Mouse (Mus musculus): Measurements from ENCODE around the gene Prdm15.

Gene Prdm15

DNA sequence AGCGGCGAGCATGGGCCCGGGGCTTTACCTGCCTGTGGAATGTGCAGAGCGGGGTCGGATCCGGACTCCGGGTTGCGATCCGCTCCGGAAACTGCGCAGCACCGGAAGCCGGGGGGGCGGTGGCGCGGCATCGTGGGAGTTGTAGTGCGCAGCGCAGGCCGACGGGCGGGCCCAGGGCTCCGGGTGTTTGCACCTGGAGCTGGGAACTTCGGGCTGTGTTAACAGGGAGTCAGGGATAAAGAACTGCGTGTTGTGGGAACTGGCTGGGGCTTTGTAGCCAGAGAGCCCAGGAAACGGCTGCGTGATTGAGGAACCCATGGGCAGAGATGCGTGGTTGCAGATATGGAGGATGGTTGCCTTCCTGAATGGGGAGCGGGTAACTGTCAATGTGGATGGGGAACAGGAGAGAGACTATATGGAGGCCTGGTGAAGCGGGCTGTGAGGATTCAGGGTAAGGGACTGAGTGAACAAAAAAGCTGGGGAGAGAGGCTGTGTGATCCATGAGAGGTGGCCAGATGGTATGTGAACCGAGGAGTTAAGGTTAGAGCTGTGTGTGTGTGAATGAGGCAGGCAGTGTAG, at the start of gene Prdm15:
Prdm15 (minus strand) TSS at position 110 of the 579 bp plus-strand sequence.
- peak; percentile 86 for DNase-seq (ENCODE audit: low read depth)

DNA sequence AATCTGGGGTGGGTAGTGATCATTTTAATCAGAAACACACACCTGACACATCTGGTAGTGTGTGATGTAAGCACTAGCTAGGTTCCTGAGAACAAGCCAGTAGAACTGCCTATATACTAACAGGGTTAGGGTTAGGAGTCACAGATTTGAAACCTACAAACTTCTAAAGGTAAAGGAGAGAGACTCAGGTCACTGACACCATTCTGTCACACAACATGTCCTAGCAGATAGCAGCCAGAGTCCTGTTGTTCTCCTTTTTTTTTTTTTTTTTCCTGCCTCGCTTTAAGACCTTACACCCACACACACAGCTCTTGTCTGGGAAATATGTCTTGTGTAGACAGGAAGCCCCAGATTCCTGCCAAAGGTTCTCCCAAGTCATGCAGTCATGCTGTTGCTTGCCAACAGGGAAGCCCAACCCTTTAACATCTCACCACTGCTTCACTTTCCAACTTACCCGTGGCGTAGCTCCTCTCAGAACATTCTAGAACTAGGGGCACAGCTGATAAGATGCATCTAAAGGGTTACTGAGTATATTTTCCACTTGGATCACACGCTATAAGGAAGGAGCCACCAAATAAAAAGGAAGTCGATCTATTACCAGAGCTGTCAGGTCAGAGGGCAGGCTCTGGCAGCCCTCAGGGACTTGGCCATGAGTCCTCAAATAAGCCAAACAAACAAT, 45.8 kb upstream of the Prdm15 start:
- DNase-seq (ENCODE audit: low read depth): no peak

DNA sequence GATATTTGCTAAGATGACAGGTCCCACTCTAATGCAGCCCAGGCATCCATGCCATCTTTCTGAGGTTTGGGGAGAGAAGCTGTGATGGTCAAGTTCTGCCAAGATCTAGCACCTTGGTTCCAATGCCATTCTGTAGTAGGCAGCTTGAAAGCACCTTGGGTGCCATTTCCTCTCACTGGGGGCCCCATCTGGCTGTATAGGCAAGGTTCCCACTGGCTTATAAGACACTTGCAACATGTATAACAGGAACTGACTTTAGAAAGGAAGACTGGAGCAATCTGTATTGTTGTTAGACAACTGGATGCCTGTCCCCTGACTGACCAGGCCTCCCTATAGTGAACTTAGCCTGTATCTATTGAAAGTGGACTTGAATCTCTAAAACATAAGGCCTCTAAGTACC, 36.1 kb upstream of the Prdm15 start:
- no peak for DNase-seq (ENCODE audit: low read depth)

DNA sequence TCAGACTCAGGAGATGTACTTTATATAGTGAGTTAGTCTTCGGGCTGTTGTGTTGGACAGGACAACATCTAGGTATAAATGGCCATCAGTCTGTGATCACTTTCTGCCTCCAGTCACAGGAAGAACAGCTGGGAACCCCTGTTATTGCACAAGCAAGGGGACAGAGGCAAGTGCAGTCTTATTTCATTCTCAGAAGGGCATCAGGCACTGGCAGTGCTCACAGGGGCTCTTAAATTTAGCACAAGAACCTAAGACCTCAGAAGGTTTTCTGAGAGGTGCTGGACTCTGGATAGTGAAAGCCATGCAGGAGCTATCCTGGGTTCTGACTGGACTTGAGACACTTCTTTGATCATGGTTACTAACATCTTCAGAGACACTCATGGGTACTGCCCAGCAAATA, 32.0 kb upstream of the Prdm15 start:
- DNase-seq (ENCODE audit: low read depth): no peak

DNA sequence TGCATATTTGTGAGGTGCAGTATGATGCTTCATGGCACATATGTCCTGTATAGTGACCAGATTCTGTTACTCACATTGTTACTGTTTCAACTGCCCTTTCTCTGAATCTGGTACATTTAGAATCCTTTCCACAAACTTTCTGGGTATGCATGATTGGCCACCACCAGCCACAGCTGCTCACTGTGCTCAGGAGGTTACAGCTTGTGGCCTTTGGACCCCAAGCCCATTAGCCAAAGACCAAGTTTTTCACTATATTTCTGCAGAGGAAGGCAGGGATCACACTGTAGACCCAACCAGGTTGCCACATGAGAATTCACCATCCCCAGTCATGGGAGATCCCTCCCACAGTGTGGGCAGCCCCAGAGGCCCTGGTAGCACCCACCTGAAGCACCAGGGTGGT, 31.2 kb upstream of the Prdm15 start:
- DNase-seq (ENCODE audit: low read depth): no peak

DNA sequence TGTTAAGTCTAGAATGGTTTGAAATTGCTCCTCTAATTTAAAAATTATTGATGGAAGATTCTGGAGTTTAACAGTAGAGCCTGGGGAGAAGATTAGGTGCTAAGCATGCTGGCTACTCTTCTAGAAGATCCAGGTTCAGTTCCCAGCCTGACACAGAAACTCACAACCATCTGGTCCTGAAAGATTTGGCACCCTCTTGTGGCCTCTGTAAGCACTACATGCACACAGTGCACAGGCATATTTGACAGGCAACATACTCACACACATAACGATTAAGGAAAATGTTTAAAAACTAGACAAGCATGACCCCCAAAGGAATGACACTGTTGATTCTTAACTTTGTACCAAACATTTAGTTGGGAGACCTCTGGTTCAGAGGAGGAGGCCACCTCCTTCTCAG, 27.5 kb upstream of the Prdm15 start:
- peak; percentile 63 for DNase-seq (ENCODE audit: low read depth)

DNA sequence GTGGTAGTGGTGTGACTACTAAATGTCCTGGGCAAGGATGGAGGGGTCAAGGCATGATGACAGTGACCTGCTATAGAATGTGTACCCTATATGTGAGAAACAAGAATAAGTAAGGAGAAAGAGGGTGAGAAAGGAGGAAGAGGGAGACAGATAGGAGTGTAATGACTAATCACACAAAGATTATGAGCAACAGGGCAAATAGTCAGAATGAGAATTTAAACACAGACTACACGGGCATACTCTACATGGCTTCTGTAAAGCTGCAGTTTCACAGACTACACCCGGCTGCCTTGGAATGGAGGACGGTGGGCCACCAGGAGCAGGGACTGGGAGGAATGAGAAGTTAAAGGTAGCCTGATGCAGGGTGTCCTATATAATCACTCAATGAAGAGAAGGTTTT, 25.9 kb upstream of the Prdm15 start:
- DNase-seq (ENCODE audit: low read depth): no peak

DNA sequence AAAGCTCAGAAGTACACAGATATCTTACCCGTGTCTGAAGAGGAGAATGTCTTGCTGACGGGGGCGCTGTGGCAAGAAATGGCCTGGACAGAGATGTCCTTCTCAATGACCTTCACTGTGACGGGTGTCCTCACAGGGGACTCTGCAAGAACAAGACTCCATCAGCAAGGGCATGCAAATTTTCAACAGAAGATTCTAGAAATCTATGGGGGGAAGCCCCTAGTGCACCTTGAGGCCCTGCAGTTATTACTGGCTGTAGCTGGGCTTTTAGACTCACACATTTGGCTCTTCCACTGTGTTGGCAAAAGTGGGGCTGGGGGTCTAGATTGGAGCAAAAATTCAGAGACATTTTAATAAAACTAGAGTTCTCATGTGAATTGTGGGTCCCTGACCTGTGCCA, 23.5 kb upstream of the Prdm15 start:
- DNase-seq (ENCODE audit: low read depth): no peak

DNA sequence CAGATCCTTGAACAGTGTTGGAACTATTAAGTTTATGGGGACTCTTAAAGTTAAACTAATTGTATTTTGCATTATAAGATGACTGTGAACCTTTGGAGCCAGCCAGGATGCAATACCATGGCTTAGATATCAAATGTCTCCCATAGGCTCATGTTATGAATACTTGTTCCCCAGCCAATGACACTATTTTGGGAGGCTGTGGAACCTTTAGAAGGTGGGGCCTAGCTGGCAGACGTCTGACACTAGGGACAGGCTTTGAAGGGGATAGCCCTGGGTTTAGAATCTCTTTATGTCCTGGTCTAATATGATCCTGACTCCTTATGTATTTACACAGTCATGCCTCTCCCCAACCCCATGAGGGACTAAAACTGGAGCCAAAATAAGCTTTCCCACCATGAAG, 22.7 kb upstream of the Prdm15 start:
- no peak for DNase-seq (ENCODE audit: low read depth)

DNA sequence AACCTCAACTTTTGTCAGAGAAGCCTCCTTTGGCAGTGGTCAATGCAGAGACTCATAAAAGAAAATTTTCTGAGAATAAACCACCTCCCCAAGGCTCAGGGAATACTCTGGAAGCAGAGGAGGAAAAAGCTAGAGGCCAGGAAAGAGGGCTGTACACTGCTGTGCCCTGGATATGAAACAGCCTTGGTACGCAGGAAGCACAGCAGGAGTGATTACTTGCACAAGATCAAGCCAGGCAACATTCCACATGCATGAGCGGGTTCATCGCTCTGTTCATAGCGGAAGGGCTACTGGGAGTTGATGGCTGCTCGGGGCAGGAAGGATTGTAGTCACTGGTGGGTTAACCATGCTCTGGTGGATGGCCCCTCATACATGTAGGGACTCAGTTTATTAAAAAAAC, 21.0 kb upstream of the Prdm15 start:
- no peak for DNase-seq (ENCODE audit: low read depth)

DNA sequence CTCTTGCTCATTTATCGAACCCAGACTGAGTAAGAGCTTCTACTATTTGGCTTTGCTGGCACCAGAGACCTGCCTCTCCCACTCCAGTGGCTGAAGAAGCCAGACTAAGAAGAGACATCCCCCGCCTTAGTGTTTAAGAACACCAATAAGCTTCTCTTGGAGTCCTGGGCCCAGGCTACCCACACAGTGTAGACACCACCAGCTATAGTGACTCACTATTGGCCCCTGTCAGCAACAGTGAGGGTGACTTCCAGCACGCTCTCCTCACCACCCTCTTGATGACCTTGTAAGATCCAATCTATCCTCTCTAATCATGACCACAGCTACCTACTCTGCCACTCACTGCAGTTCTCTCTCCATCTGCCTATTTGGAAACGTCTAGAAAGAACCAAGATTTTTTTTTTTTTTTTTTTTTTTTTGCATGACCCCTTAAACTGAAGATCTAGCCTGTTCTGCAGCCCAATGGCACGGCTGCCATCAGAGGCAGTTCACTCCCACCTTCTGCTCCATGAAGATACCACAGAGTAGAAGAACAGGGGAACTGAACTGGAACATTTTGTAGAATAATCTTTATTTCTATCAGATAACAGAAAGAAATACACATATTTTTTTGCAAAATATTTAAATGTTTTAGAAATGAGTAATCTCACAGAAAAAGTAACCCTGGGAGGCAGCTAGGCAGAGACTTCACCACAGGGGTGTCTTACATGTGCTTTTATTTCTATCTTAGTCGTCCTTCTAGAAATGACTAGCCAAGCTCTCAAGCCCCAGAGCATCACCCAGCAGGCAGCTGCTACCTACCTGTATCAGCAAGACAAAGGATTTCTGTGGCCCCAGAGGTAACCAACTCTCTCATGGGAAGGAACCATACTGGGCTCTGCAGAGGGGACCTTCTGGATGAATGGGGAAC, 17.8 kb upstream of the Prdm15 start:
- DNase-seq (ENCODE audit: low read depth): no peak

DNA sequence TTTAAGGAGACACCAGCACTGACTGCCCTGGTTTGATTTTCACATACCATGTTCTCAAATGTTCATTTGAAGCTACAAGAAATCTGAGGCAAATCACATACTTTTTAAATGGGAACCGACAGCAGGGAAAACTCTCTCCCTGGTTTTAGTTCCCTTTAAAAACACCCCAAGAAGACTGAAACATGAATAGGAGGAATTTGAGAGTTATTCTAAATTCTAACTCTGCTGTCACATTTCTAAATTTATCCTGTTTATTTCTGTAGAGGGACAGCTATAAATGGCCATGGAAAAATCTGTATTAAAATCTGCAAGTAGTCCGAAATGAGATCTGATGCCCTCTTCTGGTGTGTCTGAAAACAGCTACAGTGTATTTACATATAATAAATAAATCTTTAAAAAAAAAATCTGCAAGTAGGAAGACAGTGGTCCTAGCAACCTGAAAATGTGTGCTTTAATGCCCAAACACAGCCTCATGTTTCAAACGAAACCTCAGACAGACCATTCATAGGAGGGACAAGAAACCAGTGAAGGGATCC, 12.3 kb upstream of the Prdm15 start:
- DNase-seq (ENCODE audit: low read depth): no peak

DNA sequence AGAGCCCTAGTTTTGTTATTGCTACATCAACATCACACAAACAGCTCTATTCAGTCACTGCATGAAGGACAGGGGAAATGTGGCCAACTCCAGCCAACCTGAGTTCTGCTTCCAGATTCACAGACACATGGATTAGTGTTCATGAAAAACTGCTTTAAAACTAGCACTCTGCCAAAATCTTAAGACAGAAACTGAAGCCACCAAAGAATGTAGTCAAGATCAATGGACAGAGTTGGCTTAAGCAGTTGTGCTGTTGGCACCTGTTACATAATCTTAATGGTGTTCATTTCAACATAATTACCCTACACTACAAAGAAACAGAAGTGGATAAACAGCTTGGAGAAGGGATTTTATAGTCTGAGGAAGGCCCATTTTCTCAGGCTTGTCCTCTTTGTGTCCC, 4.4 kb upstream of the Prdm15 start:
- DNase-seq (ENCODE audit: low read depth): no peak

DNA sequence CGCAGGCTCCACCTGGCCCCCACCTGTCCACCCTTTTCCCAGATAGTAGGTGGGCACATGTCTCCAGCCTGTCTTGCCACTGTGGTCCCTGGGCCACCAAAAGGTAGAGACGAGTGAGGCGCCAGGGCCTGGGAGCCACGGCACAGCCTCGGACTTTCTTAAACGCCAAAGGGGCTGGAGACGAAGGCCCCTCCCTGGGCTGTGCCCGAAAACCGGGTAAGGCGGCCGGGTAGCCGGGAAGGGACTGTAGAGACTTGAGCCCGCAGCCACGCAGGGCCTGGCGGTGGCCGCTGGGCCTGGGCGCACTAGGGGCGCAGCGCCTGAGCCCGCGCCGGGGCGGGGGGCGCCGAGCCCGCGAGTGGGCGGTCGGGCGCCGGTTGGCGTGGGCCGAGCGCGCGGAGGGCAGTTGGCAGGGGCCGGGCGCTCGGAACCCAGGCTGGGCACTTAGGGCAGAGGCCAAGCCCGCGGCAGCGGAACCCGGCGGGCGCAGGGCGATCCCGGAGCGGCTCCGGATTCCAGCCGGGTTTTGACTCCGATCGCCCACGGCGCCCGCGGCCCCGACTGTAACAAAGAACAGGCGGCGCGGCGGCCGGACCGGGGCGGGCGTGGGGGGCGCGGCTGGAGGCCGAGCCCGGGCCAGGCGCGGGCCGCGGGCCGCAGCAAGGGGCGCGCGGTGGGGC, 449 bp downstream of the Prdm15 start:
- DNase-seq (ENCODE audit: low read depth): peak; percentile 86

DNA sequence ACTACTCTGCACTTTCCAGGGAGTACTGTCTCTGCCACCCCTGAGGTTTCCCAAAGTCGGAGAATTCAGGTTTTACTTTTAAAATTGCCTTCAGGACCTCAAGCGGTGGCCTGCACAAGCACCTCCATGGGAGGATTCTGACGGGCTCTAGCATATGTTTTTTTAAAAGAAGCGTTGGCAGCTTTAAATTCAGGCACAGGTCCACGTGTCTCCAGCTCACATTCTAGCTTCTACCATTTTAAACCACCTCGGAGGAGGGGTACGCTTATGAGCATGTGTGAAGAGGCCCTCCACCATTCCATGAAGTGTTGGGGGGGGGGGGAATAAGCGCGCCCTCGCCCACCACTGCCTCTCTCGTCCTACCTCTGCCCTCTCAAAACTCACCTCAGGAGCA, 986 bp downstream of the Prdm15 start:
- no peak for DNase-seq (ENCODE audit: low read depth)

DNA sequence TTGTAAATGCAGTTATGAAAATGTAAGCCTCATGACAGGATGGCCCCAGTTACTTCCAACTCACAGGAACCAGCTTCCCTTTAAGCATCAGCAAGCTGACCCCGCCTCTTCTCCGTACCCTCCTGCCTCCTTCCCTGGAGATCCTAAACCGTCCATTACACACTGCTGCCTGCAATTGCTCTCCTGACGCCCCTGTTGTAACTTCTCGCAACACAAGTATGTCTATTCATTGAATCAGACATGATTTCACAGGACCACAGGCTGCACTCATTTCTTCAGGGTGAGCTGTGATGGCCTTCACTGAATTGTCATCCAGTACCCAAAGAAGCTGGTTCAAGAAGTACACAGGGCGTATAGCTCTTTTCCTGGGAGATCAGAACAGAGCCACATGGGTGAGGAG, 2.8 kb downstream of the Prdm15 start:
- DNase-seq (ENCODE audit: low read depth): no peak

DNA sequence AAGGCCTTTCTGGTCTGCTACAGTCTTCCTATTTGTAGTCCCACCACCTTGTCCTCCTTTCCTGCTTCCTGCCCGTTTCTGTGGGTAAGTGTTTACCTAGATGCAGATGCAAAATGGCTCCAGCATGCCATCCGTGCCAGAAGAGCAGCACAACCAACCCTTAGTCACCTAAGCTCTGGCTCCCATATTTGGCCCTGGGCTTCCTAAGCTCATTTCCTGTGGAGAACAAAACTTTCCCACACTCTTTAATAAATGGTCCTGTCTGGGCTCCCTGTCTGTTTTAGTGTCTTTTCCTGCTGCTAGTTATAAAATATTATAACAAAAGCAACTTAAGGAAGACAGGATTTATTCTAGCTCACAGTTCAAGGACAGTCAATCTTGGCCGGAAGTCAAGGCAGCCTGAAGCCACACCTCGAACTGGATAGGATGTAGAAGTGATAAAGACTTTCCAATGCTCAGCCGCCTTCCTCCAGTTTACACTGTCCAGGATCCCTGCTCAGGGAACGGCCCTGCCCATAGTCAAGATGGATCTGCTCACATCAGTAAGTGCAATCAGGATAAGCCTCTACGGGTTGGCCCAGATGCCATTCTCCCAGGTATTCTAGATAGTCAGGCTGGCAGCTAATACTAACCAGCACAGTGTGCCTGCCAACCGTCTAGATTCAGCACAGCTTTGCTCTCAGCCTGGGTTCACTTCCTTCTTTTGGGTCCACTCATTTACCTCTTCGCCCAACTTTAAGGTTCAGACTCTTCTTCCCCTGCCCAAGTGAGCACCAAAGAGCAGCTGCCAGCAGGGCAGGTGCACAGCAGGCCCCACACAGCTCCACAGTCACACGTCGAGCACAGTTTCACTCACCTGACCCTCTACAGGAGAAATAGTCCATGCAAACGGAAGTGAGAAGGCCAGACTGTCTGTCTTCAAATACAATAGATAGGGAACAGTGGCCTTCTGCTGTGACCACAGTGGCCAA, 6.4 kb downstream of the Prdm15 start:
- no peak for DNase-seq (ENCODE audit: low read depth)

DNA sequence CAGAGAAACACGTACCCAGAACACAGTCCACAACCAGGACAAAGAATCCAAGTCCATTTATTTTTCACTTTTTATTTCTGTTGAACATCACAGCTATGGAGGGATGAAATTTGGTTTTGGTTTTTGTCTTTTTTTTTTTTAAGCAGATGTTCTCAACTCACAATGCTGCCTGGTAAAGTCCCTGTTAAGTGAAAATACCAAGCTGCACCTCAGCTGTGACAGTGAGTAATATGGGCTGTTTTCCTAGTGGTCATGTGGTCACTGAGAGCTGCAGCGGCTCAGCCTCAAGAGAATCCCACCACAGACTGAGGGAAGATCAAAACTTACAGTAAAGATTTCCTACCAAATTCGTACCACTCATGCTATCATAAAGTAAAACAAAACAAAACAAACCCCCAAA, 19.5 kb downstream of the Prdm15 start:
- no peak for DNase-seq (ENCODE audit: low read depth)

DNA sequence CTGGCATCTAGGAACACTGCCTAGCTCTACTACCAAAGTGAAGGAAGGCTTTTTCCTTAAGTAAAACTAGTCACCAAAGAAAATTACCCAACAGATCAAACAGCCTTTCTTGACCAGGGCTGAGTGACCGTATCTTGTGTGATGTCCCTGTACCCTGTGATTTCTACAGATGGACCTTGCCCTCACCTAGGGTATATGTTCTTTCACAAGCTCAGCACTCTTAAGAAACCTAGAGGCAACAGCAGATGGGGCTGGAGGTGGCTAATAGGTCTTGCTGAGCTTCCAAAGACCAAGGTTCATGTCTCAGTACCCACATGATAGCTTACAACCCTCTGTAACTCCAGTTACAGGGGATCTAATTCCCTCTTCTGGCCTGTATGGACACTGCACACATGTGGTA, 23.4 kb downstream of the Prdm15 start:
- DNase-seq (ENCODE audit: low read depth): no peak

DNA sequence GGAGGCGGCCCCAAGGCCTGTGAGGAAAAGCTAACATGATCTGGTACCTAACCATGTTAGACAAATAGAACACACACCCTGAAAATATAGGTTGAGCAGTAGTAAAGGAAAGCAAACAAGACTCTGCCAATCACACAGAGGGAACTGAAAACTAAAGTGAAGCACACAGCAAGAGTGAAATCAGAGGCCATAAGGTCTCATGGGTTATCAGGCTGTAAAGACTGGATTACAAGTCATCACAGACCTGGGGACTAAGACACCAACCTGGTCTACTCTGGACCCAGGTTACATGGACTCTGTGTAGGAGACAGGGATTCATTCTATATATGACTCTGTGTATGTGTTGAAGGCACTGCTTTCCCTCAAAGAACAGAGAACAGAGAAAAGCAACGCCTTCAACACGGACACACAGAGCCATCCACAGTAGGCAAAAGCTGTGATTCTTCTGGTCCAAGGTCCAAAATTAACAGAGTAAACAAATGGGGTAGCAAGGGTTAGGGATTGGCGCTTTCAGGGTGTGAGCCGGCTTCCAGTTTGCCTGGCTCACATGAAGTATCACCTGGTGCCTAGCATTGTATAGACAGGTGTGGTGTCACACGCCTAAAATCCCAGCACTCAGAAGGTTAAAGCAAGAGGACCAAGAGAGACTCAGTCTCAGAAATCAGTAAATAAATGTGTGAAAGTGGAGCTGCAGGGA, 28.2 kb downstream of the Prdm15 start:
- DNase-seq (ENCODE audit: low read depth): no peak

DNA sequence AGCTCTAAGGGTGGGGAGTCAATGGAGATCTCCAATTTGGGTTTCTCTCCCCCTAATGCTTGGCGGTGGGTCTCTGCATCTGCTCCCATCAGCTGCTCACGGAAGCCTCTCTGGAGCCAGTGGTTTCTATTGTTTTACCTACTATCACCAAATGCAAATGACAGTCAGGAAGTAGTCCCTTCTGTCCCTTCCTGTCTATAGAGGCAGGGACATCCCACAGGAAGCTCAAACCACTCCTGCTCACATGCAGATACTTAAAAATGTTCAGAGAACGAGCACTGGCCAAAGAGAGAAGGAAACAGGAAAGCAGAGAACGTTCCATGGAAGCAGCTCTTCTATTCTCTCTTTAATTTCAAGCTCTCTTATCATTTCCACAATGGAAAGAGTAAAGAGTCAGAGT, 32.1 kb downstream of the Prdm15 start:
- DNase-seq (ENCODE audit: low read depth): no peak

All from naive thymus-derived CD4-positive, alpha-beta T cell, adult 2 months (primary cell).